Mouse (Mus musculus) midbrain, postnatal 0 days (tissue): ENCODE measurements at regions not wholly inside any gene's neighbourhood (a gene's known extent, or its start where the extent isn't known, plus 50 kb on each side); places are given as distances from the start of the nearest gene placed in this dataset.

Experiments
- ATAC-seq: fragments of 200-750 bp; cut with Nextera tagmentation; 2 replicates; pipeline ENCODE4 v1.8.0; 2017; ENCODE audit warnings: moderate number of reproducible peaks, mild to moderate bottlenecking, moderate TSS enrichment, moderate library complexity; ENCODE audit not compliant: low FRiP score
- DNase-seq: peaks from one replicate; pipeline ENCODE4 v3.0.0-alpha.2; 2015; ENCODE audit warnings: low spot score
- H3K27ac ChIP-seq: fragments of 300-500 bp; sonication (generic); 2 replicates; pipeline ENCODE4 v1.5.1; 2014; ENCODE audit warnings: low read depth, mild to moderate bottlenecking, low read length, mixed read lengths
- H3K27me3 ChIP-seq: fragments of 300-500 bp; sonication (generic); 2 replicates; pipeline ENCODE4 v1.6.1; 2014; ENCODE audit warnings: low read length, control low read depth, mixed read lengths; ENCODE audit not compliant: insufficient read depth
- H3K36me3 ChIP-seq: fragments of 300-500 bp; sonication (generic); 2 replicates; pipeline ENCODE4 v1.6.1; 2014; ENCODE audit warnings: low read length, control low read depth, mixed read lengths; ENCODE audit not compliant: insufficient read depth
- H3K4me1 ChIP-seq: fragments of 300-500 bp; sonication (generic); 2 replicates; pipeline ENCODE4 v1.6.1; 2014; ENCODE audit warnings: mild to moderate bottlenecking, control low read depth, antibody characterized with exemption, low read length, mixed read lengths; ENCODE audit not compliant: insufficient read depth
- H3K4me2 ChIP-seq: fragments of 300-500 bp; sonication (generic); 2 replicates; pipeline ENCODE4 v1.6.1; 2014; ENCODE audit warnings: low read depth, mild to moderate bottlenecking, low read length, mixed read lengths; ENCODE audit not compliant: poor library complexity, severe bottlenecking
- H3K4me3 ChIP-seq: fragments of 300-500 bp; sonication (generic); 2 replicates; pipeline ENCODE4 v1.5.1; 2014; ENCODE audit warnings: low read depth, mild to moderate bottlenecking, low read length, moderate library complexity
- H3K9ac ChIP-seq: fragments of 300-500 bp; sonication (generic); replicated peaks from 2 replicates; pipeline ENCODE4 v1.6.1; 2014; ENCODE audit warnings: mild to moderate bottlenecking, low read length, moderate library complexity, mixed read lengths; ENCODE audit not compliant: poor library complexity, severe bottlenecking
- H3K9me3 ChIP-seq: fragments of 300-500 bp; sonication (generic); 2 replicates; pipeline ENCODE4 v1.6.1; 2016; ENCODE audit warnings: low read length, control low read depth
- CTCF ChIP-seq: IDR thresholded peaks from 2 replicates; pipeline ENCODE4 v1.5.1; 2016; ENCODE audit warnings: antibody characterized with exemption, mild to moderate bottlenecking
- WGBS: fragments of 180-500 bp; shearing (Covaris S2); extraction: QIAGEN DNeasy Blood & Tissue Kit; methylation state at CpG from one replicate; pipeline ENCODE4 v1.1.7; 2014; 5-methylcytosine and 5-hydroxymethylcytosine counted together

DNA sequence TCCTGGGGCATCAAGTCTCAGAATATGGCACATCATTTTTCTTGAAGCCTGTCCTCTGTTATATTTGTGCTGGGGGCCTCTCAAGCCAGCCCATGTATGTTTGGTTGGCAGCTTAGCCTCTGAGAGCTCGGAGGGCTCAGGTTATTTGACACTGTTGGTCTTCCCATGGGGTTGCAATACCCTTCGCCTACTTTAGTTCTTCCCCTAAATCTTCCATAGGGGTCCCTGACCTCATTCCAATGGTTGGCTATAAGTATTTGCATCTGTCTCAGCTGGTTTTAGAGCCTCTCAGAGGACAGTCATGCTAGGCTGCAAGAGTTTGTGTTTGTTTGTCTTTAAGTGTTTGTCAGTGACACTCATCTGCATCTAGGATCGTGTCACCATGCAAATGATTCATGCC, 216.2 kb downstream of the Gm597 start:
- Histone ChIP-seq H3K4me1 (no peaks in the 10 kb centered on the region), H3K4me2 (no peak overlapping the region), H3K9me3 (no peaks in the 10 kb centered on the region), H3K9ac (no peak overlapping the region), H3K27ac (no peak overlapping the region), H3K4me3 (no peak overlapping the region), H3K36me3 (no peaks in the 10 kb centered on the region), H3K27me3 (no peaks in the 10 kb centered on the region)
- 75% methylated on average over 3 of the region's 3 CpGs for WGBS
- ATAC-seq = no peak
- no peak for TF ChIP-seq CTCF
- no peak for DNase-seq
